Mouse (Mus musculus): ENCODE data around the gene Asb8. TPM values are rescaled to one million over a fixed set of nuclear protein-coding genes. Genes with fewer than 3 reads are reported as not detected.

The Asb8 gene
- polyA plus RNA-seq, 1 experiment, result 5.4 TPM

DNA sequence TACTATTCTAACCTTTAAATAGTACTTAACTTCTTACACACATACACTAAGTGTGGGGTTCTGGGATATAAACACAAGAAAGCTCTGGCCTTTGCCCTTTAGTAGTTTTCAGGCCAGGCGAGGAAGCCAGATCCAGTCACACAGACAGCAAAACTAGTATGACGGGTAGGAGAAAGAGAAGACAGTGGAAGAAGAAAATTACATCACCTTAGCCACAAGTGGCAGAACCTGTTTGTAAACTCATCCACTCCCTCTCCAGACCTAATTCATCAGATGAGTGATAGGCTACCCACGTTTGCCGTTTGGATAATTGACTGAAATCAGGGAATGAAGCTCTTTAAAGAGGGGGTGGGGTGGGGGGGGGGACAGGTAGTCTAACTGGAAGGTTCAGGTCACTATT is 73.6 kb downstream of the Asb8 start:
- no peak for TF ChIP-seq GATA1 (IDR thresholded peaks at IDR 0.05; ENCODE audit: low read length)

DNA sequence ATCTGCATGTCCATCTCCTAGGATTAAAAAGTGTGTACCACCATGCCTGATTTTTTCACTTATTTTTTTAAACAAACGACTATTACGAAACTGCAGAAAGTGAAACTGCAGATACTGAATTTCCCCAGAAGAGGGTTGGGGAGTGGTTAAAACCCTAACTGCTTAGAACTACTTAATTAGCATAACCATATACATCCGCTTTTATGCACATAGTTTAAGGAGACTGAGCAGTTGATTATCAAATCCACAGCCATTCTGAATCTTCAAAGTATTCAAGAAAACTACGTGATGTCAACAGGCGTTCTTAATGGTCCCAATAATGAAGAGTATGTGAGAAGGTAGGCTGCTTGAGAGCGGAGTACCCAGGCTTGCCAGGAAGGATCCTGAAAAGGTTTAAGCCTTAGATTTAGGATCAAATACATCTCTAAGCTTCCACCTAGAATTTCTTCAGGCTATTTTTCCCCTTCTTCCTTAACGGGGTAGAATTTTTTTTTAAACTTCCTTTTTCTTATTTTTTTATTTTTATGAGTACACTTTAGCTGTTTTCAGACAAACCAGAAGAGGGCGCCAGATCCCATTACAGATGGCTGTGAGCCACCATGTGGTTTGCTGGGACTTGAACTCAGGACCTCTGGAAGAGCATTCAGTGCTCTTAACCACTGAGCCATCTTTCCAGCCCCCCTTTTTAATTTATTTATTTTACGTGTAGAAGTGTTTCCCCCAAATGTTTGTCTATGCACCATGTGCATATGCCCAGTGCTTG is 75.8 kb downstream of the Asb8 start:
- TF ChIP-seq GATA1 (IDR thresholded peaks at IDR 0.05; ENCODE audit: low read length), result no peak

DNA sequence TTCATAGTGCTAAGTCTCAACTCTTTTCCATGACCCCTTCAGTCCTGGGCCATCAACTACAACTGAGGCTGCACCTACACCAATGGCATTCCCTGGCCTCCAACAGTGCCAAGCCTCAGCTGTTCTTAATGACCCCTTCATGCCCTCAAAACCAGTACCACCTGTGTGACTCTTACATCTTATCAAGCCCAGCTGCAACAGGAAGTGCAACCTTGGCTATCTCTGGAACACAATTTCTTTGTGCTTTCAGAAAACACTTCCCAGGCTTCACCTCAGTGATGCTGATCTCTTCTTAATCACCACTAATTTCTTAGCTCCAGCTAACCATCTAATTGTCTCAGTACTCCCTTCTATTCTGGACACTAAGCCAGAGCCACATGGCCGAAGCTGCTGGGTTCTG is 76.5 kb downstream of the Asb8 start:
- TF ChIP-seq GATA1 (IDR thresholded peaks at IDR 0.05; ENCODE audit: low read length), result no peak

Other genes starting within 250 kb of the Asb8 start
- gene Tmem106c, start 201.4 kb downstream of the Asb8 start, polyA plus RNA-seq (2012), result 15.5 and 21.5 TPM in 2 replicates
- gene Col2a1, start 160.9 kb downstream of the Asb8 start, polyA plus RNA-seq (2012), result 0.03 and 0.05 TPM in 2 replicates
- 23.9 and 28.6 TPM in 2 replicates for gene Pfkm, start 73.0 kb downstream of the Asb8 start, polyA plus RNA-seq (2012)
- gene Senp1, start 71.9 kb downstream of the Asb8 start, polyA plus RNA-seq (2012), result 17.4 and 18.2 TPM in 2 replicates
- not detected in 2 replicates for gene Ccdc184, start 1.5 kb upstream of the Asb8 start, polyA plus RNA-seq (2012)
- not detected in 2 replicates for gene Olfr288, start 29.9 kb upstream of the Asb8 start, polyA plus RNA-seq (2012)
- not detected in 2 replicates for gene Gm44579, start 55.4 kb upstream of the Asb8 start, polyA plus RNA-seq (2012)
- gene Olfr287, start 55.4 kb upstream of the Asb8 start, polyA plus RNA-seq (2012), result not detected in 2 replicates
- gene Olfr286, start 68.8 kb upstream of the Asb8 start, polyA plus RNA-seq (2012), result not detected in 2 replicates
- not detected in 2 replicates for gene H1fnt, start 91.7 kb upstream of the Asb8 start, polyA plus RNA-seq (2012)
- not detected in 2 replicates for gene Zfp641, start 130.5 kb upstream of the Asb8 start, polyA plus RNA-seq (2012)
- not detected in 2 replicates for gene Olfr285, start 151.7 kb upstream of the Asb8 start, polyA plus RNA-seq (2012)
- not detected in 2 replicates for gene Olfr284, start 175.4 kb upstream of the Asb8 start, polyA plus RNA-seq (2012)
- gene Olfr283, start 215.3 kb upstream of the Asb8 start, polyA plus RNA-seq (2012), result not detected in 2 replicates

Measured in G1E-ER4 (cell line).